Mouse (Mus musculus) testis, adult 2 months (tissue): Measurements from ENCODE around the gene Cenpv.

Experiments
- CTCF ChIP-seq: fragments of 200-500 bp; IDR thresholded peaks from 2 replicates; pipeline ENCODE4 v1.5.1; 2012; ENCODE audit warnings: low read depth, mild to moderate bottlenecking, inconsistent platforms, low read length, moderate library complexity; ENCODE audit not compliant: control insufficient read depth, insufficient read depth, insufficient replicate concordance
- POLR2A ChIP-seq: fragments of 200-500 bp; IDR thresholded peaks from 2 replicates; pipeline ENCODE4 v1.6.1; 2012; ENCODE audit warnings: low read depth, mild to moderate bottlenecking, inconsistent platforms, low read length, moderate library complexity; ENCODE audit not compliant: control insufficient read depth

DNA sequence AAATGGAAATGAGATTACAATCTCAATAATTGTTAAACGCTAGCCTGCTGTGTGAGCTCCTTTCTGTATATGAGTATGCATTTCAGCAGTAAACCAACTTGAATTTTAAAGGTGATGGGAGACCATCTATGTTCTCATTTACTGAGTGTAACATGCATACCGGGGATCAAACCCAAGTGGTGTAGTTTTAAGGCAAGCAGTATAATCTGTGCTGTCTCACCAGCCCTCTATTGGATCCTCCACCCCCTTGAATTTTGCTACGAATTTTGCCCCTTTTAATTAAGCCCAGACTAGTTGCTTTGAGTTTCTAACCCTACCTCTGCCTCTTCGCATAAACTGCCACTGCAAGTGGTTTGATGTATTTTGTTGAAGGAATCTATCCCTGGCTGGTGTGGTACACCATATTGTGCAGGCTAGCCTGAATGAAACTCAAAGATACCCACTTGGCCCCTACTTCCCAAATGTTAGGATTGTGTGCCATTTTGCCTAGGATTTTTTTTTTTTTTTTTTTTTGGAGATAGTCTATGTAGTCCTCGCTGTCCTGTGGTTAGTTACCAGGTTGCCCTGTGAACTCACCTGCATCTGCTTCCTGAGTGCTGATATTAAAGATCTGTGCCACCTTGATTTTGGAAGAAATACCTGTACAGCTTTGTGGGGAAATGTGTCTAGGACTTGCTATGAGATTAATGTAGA lies 15.2 kb upstream of the Cenpv start:
- no peak for TF ChIP-seq CTCF
- no peak for TF ChIP-seq POLR2A
